Mouse (Mus musculus) intestine, embryonic 16.5 days (tissue): ENCODE measurements at regions not wholly inside any gene's neighbourhood (a gene's known extent, or its start where the extent isn't known, plus 50 kb on each side); places are given as distances from the start of the nearest gene placed in this dataset.

Experiments
- ATAC-seq: fragments of 200-750 bp; cut with Nextera tagmentation; 2 replicates; pipeline ENCODE4 v1.8.0; 2017; ENCODE audit warnings: moderate TSS enrichment, moderate library complexity
- H3K27ac ChIP-seq: fragments of 300-500 bp; sonication (generic); 2 replicates; pipeline ENCODE4 v1.5.1; 2014; ENCODE audit warnings: mild to moderate bottlenecking, low read length
- H3K27me3 ChIP-seq: fragments of 300-500 bp; sonication (generic); replicated peaks from 2 replicates; pipeline ENCODE4 v1.6.1; 2014; ENCODE audit warnings: low read length, control low read depth, mixed read lengths; ENCODE audit not compliant: control insufficient read depth, insufficient read depth
- H3K36me3 ChIP-seq: fragments of 300-500 bp; sonication (generic); 2 replicates; pipeline ENCODE4 v1.6.1; 2014; ENCODE audit warnings: low read length, control low read depth; ENCODE audit not compliant: control insufficient read depth, insufficient read depth
- H3K4me1 ChIP-seq: fragments of 300-500 bp; sonication (generic); 2 replicates; pipeline ENCODE4 v1.6.1; 2014; ENCODE audit warnings: low read length, control low read depth, mixed read lengths; ENCODE audit not compliant: control insufficient read depth, insufficient read depth
- H3K4me2 ChIP-seq: fragments of 300-500 bp; sonication (generic); 2 replicates; pipeline ENCODE4 v1.6.1; 2014; ENCODE audit warnings: low read depth, low read length, control low read depth
- H3K4me3 ChIP-seq: fragments of 300-500 bp; sonication (generic); 2 replicates; pipeline ENCODE4 v1.5.1; 2014; ENCODE audit warnings: mild to moderate bottlenecking, low read length
- H3K9ac ChIP-seq: fragments of 300-500 bp; sonication (generic); 2 replicates; pipeline ENCODE4 v1.6.1; 2014; ENCODE audit warnings: low read depth, low read length
- H3K9me3 ChIP-seq: fragments of 300-500 bp; sonication (generic); 2 replicates; pipeline ENCODE4 v1.6.1; 2016; ENCODE audit warnings: low read length, control low read depth; ENCODE audit not compliant: control insufficient read depth
- WGBS: fragments of 180-500 bp; shearing (Covaris S2); extraction: QIAGEN DNeasy Blood & Tissue Kit; methylation state at CpG from one replicate; pipeline ENCODE4 v1.1.7; 2014; 5-methylcytosine and 5-hydroxymethylcytosine counted together

DNA sequence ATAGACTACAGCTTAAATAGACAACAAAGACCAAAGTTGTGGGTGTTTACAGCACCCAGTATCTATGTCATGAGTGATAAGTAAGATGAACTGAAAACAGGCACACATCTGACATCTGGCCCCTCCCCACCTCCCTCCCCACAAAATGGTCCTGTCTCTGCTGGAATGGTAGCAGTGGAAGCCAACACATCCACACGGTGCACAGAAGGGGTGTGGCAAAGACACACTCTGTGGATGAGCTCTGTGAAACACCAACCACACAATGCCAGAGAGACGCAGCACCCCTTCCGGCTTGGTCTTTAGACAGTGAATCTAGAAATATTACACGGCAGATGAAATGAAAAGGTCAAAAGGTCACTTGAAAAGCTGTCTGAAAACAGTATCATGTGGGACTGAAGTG, 85.6 kb downstream of the Fgf18 start:
- no peaks in the 10 kb centered on the region for H3K9me3 ChIP-seq
- H3K27me3 ChIP-seq = no peaks in the 10 kb centered on the region
- H3K4me2 ChIP-seq = no peak overlapping the region
- no peak overlapping the region for H3K4me3 ChIP-seq
- H3K4me1 ChIP-seq = no peaks in the 10 kb centered on the region
- H3K9ac ChIP-seq = no peak overlapping the region
- ATAC-seq = no peak
- no peak overlapping the region for H3K27ac ChIP-seq
- WGBS = 79% methylated on average over 4 of the region's 4 CpGs
- H3K36me3 ChIP-seq = no peaks in the 10 kb centered on the region

GRCm38 (mm10) chr11:33060352-33060751, 86.8 kb downstream of the Fgf18 start:
- Histone ChIP-seq H3K36me3 (no peaks in the 10 kb centered on the region), H3K4me1 (no peaks in the 10 kb centered on the region), H3K4me3 (no peak overlapping the region), H3K4me2 (no peak overlapping the region), H3K9ac (no peak overlapping the region), H3K9me3 (no peaks in the 10 kb centered on the region), H3K27me3 (no peaks in the 10 kb centered on the region), H3K27ac (no peak overlapping the region)
- 59% methylated on average over 3 of the region's 3 CpGs for WGBS
- ATAC-seq = no peak

- no peak overlapping the region for H3K27ac ChIP-seq
Observed at GRCm38 (mm10) chr11:33050216-33050615, 97.0 kb downstream of the Fgf18 start.

GRCm38 (mm10) chr11:33039854-33040792, 107.1 kb downstream of the Fgf18 start:
- WGBS = 73% methylated on average over 8 of the region's 10 CpGs
- Histone ChIP-seq H3K9ac (no peak overlapping the region), H3K27me3 (no peaks in the 10 kb centered on the region), H3K4me3 (no peak overlapping the region), H3K4me1 (no peaks in the 10 kb centered on the region), H3K4me2 (no peak overlapping the region), H3K27ac (no peak overlapping the region), H3K9me3 (no peaks in the 10 kb centered on the region), H3K36me3 (no peaks in the 10 kb centered on the region)
- no peak for ATAC-seq

More at GRCm38 (mm10) chr11:33050216-33050615, 97.0 kb downstream of the Fgf18 start:
- H3K9me3 ChIP-seq = no peaks in the 10 kb centered on the region
- H3K36me3 ChIP-seq = no peaks in the 10 kb centered on the region
- no peak for ATAC-seq
- H3K9ac ChIP-seq = no peak overlapping the region
- WGBS = 76% methylated on average over 12 of the region's 12 CpGs
- H3K4me2 ChIP-seq = no peak overlapping the region
- no peak overlapping the region for H3K4me3 ChIP-seq
- H3K27me3 ChIP-seq = no peaks in the 10 kb centered on the region
- no peaks in the 10 kb centered on the region for H3K4me1 ChIP-seq

GRCm38 (mm10) chr11:33036367-33036766, 110.8 kb downstream of the Fgf18 start:
- H3K36me3 ChIP-seq = no peaks in the 10 kb centered on the region
- ATAC-seq = no peak
- no peaks in the 10 kb centered on the region for H3K27me3 ChIP-seq
- no peaks in the 10 kb centered on the region for H3K4me1 ChIP-seq
- no peak overlapping the region for H3K4me2 ChIP-seq
- no peak overlapping the region for H3K4me3 ChIP-seq
- no peak overlapping the region for H3K9ac ChIP-seq
- H3K27ac ChIP-seq = no peak overlapping the region
- WGBS = 53% methylated on average over 4 of the region's 4 CpGs
- no peaks in the 10 kb centered on the region for H3K9me3 ChIP-seq

GRCm38 (mm10) chr11:33028920-33029319, 118.3 kb downstream of the Fgf18 start:
- H3K9ac ChIP-seq = no peak overlapping the region
- H3K36me3 ChIP-seq = no peaks in the 10 kb centered on the region
- H3K4me3 ChIP-seq = no peak overlapping the region
- no peak for ATAC-seq
- H3K27ac ChIP-seq = no peak overlapping the region
- no peaks in the 10 kb centered on the region for H3K4me1 ChIP-seq
- no peaks in the 10 kb centered on the region for H3K9me3 ChIP-seq
- no peaks in the 10 kb centered on the region for H3K27me3 ChIP-seq
- H3K4me2 ChIP-seq = no peak overlapping the region

GRCm38 (mm10) chr11:33027121-33027520, 120.1 kb downstream of the Fgf18 start:
- no peak overlapping the region for H3K9ac ChIP-seq
- H3K4me2 ChIP-seq = no peak overlapping the region
- no peaks in the 10 kb centered on the region for H3K4me1 ChIP-seq
- 0 out of 2 replicates have a peak, but pooled peaks cover 3% of the 10 kb centered on the region for H3K9me3 ChIP-seq
- H3K27ac ChIP-seq = no peak overlapping the region
- no peak overlapping the region for H3K4me3 ChIP-seq
- ATAC-seq = no peak
- 94% methylated on average over 6 of the region's 6 CpGs for WGBS
- H3K27me3 ChIP-seq = no peaks in the 10 kb centered on the region
- no peaks in the 10 kb centered on the region for H3K36me3 ChIP-seq

GRCm38 (mm10) chr11:33013229-33014185, 133.7 kb downstream of the Fgf18 start:
- 74% methylated on average over 17 of the region's 17 CpGs for WGBS
- 0 out of 2 replicates have a peak overlapping the region, but pooled peaks have one; percentile 17 for H3K27ac ChIP-seq
- no peaks in the 10 kb centered on the region for H3K27me3 ChIP-seq
- ATAC-seq = peak; percentile 31; the same call in 1 of the 2 replicates
- no peaks in the 10 kb centered on the region for H3K9me3 ChIP-seq
- no peaks in the 10 kb centered on the region for H3K4me1 ChIP-seq
- H3K36me3 ChIP-seq = no peaks in the 10 kb centered on the region
- H3K4me3 ChIP-seq = no peak overlapping the region
- no peak overlapping the region for H3K4me2 ChIP-seq
- no peak overlapping the region for H3K9ac ChIP-seq
